Mouse (Mus musculus) heart, embryonic 14.5 days (tissue): ENCODE results near the gene Gas8. TPM values are rescaled to one million over a fixed set of nuclear protein-coding genes. Genes with fewer than 3 reads are reported as not detected.
"Not testable (repeated sequence)": the region's sequence is repeated elsewhere in the genome, so short reads cannot be mapped to it uniquely, and the experiment has no call there.

Experiments used
- ATAC-seq: fragments of 200-750 bp; cut with Nextera tagmentation; 2 replicates; pipeline ENCODE4 v1.8.0; 2017; ENCODE audit warnings: low read depth, moderate TSS enrichment; ENCODE audit not compliant: insufficient number of reproducible peaks, insufficient read depth, low FRiP score
- H3K27ac ChIP-seq, 2 experiments: fragments of 200-500 bp in 1 of 2; fragments of 300-500 bp in 1 of 2; sonication (generic) in 1 of 2; replicated peaks in 1 of 2; 2 replicates each; pipeline ENCODE4 v1.5.1; 2012 to 2014; ENCODE audit warnings: low read depth in 2 of 2, low read length in 2 of 2, control low read depth in 1 of 2, mild to moderate bottlenecking in 1 of 2, mixed read lengths in 1 of 2; ENCODE audit not compliant: control insufficient read depth in 1 of 2, insufficient read depth in 1 of 2
- H3K27me3 ChIP-seq: fragments of 300-500 bp; sonication (generic); 2 replicates; pipeline ENCODE4 v1.6.1; 2014; ENCODE audit warnings: mild to moderate bottlenecking, low read length, control low read depth; ENCODE audit not compliant: control insufficient read depth, insufficient read depth
- H3K36me3 ChIP-seq: fragments of 300-500 bp; sonication (generic); 2 replicates; pipeline ENCODE4 v1.6.1; 2014; ENCODE audit warnings: mild to moderate bottlenecking, control low read depth, low read length, mixed read lengths; ENCODE audit not compliant: control insufficient read depth, insufficient read depth
- H3K4me1 ChIP-seq, 2 experiments: fragments of 200-500 bp in 1 of 2; fragments of 300-500 bp in 1 of 2; sonication (generic) in 1 of 2; 2 replicates each; pipeline ENCODE4 v1.6.1; 2012 to 2014; ENCODE audit warnings: low read length in 2 of 2, control low read depth in 1 of 2, mixed read lengths in 1 of 2; ENCODE audit not compliant: control insufficient read depth in 2 of 2, insufficient read depth in 2 of 2
- H3K4me2 ChIP-seq: fragments of 300-500 bp; sonication (generic); 2 replicates; pipeline ENCODE4 v1.6.1; 2014; ENCODE audit warnings: mild to moderate bottlenecking, low read length
- H3K4me3 ChIP-seq, 2 experiments: fragments of 200-500 bp in 1 of 2; fragments of 300-500 bp in 1 of 2; sonication (generic) in 1 of 2; 2 replicates each; pipeline ENCODE4 v1.5.1; 2012 to 2014; ENCODE audit warnings: low read length in 2 of 2, mild to moderate bottlenecking in 2 of 2, control low read depth in 1 of 2, low read depth in 1 of 2, moderate library complexity in 1 of 2; ENCODE audit not compliant: control insufficient read depth in 1 of 2, insufficient read depth in 1 of 2
- H3K9ac ChIP-seq: fragments of 300-500 bp; sonication (generic); 2 replicates; pipeline ENCODE4 v1.6.1; 2014; ENCODE audit warnings: mild to moderate bottlenecking, low read length
- H3K9me3 ChIP-seq: fragments of 300-500 bp; sonication (generic); 2 replicates; pipeline ENCODE4 v1.6.1; 2016; ENCODE audit warnings: low read length, control low read depth; ENCODE audit not compliant: control insufficient read depth
- WGBS: fragments of 180-500 bp; shearing (Covaris S2); extraction: QIAGEN DNeasy Blood & Tissue Kit; methylation state at CpG from one replicate; pipeline ENCODE4 v1.1.7; 2014; 5-methylcytosine and 5-hydroxymethylcytosine counted together
- polyA plus RNA-seq: library from polyadenylated mRNA; unstranded; fragments of >200 nt; fragmentation: Nextera tagmentation; extraction: Ambion mirVana; gene quantifications from 2 replicates; pipeline ENCODE4 v1.2.1, GENCODE M21; 2014

The Gas8 gene
- 13.6 and 13.9 TPM in 2 replicates for polyA plus RNA-seq

DNA sequence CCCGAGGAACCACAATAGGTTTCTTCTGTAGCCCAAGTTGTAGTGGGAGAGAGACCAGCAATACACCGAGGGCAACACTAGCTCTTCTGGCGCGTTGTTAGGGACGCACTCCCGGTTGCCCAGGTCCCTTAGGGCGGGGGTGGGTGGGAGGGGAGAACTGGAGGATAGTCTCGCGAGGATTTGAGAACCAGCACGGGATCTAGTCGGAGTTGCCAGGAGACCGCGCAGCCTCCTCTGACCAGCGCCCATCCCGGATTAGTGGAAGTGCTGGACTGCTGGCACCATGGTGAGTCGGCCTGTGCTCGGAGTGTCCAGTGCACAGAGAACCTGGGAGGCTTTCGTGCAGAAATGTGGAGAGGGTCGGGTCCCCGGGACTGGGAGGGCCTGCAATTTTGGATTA lies at the start of gene Gas8:
Gas8 (plus strand) TSS at position 168 of the 400 bp plus-strand sequence.
- no peaks in the 10 kb centered on the region for H3K9me3 ChIP-seq
- H3K4me1 ChIP-seq = peaks cover 15 to 23% of the 10 kb centered on the region in 2 experiments
- under 1% methylated on average over 20 of the region's 20 CpGs for WGBS
- no peak within 1 kb of the TSS for H3K27ac ChIP-seq
- peaks cover 25% of the 10 kb centered on the region for H3K36me3 ChIP-seq
- H3K4me3 ChIP-seq = peak within 1 kb of the TSS; percentile 67 to 70
- peaks cover 28% of the 10 kb centered on the region for H3K27me3 ChIP-seq
- ATAC-seq = peak; percentile 93
- peak within 1 kb of the TSS; percentile 82 for H3K9ac ChIP-seq
- peak within 1 kb of the TSS; percentile 91 for H3K4me2 ChIP-seq

DNA sequence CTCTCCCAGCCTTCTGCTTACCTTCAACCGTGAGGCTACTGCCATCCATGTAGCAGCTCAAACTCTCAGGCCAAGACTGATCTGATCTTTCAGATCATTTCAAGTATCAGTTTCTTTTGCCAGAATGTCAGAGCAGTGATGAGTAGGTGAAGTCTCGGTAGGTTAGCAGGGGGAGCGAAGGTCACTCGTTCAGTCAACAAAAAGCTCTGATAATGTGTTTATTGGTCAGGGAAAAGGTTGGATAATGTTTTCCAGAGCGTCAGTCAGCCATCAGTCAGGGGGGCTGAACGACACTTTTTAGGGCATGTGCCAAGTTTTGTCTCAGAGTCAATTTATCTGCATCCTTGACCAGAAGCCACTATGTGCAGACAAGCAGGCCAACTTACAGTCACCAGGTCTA lies 45.6 kb upstream of the Gas8 start:
- not testable (repeated sequence) for H3K27ac ChIP-seq, H3K9me3 ChIP-seq, H3K36me3 ChIP-seq, H3K9ac ChIP-seq, H3K4me2 ChIP-seq, ATAC-seq, H3K27me3 ChIP-seq, H3K4me1 ChIP-seq, H3K4me3 ChIP-seq
- WGBS = 57% methylated on average over 6 of the region's 6 CpGs

DNA sequence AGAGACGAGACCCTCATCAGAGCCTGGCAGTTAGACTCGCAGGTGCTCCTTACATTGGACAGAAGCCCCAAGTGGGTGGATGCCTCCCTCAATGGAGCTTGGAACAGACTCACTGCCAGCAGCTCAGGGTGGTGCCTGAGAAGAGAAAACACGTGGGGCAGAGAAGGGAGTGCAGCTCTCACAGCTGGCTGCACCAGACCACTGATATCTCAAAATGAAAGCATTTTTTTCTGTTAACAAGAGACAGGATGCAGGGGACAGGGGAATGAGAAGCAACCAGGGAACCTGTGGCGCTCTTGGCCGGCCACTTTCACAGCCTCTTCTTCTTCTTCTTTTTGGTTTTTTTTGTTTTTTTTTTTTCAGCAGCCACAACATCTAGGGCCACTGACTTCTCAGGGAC lies 44.1 kb upstream of the Gas8 start:
- peaks cover 9 to 15% of the 10 kb centered on the region in 2 experiments for H3K4me1 ChIP-seq
- ATAC-seq, H3K9me3 ChIP-seq, H3K4me2 ChIP-seq, H3K27me3 ChIP-seq, H3K9ac ChIP-seq, H3K27ac ChIP-seq, H3K36me3 ChIP-seq, H3K4me3 ChIP-seq: not testable (repeated sequence)
- WGBS = 37% methylated on average over 5 of the region's 5 CpGs

DNA sequence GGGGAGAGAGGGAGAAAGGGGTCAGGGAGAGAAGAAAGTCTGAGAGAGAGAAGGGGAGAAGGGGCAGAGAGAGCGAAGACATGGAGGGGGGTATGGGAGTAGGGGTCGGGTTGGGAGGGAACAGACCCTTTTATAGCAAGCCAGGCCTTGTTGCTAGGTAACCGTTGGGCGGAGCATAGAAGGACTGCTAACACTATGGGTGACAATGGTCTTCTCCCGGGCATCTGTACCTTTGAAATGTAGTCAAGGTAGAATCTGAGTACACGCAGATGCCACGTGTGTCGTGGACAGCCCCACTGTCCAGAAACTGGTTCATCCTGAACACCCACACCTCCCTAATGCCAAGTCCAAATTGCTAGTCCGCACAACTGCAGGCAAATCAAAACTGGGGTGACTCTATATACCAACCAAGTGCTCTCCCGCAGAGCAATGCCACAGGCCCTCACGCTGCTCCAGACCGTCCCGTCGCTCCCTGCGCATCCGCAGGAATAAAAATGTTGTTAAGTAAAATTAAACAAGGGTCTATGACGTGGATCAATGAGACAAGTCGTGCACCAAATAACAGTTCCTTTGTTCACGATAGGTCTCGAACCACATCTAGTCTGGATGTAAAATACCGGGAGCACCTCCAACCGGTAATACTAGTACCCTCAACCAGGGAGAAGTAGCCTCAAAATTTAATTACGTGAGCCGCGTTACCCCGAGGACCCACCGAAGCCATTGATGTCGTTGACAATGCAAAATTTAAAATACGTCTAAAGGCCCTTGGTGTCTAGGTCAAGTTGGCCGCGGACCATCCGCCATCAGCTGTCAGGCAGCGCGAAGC lies 41.5 kb upstream of the Gas8 start:
- 7% methylated on average over 34 of the region's 34 CpGs for WGBS
- Histone ChIP-seq H3K9me3 (no peaks in the 10 kb centered on the region), H3K36me3 (peaks cover 23% of the 10 kb centered on the region), H3K9ac (peak overlapping the region; percentile 81), H3K27ac (peak overlapping the region; percentile 95; a peak in 3 of 4 replicates), H3K4me3 (peak overlapping the region; percentile 79 to 90), H3K27me3 (no peaks in the 10 kb centered on the region), H3K4me2 (peak overlapping the region; percentile 96), H3K4me1 (peaks cover 9 to 15% of the 10 kb centered on the region in 2 experiments)
- peak; percentile 20; the same call in 1 of the 2 replicates for ATAC-seq

DNA sequence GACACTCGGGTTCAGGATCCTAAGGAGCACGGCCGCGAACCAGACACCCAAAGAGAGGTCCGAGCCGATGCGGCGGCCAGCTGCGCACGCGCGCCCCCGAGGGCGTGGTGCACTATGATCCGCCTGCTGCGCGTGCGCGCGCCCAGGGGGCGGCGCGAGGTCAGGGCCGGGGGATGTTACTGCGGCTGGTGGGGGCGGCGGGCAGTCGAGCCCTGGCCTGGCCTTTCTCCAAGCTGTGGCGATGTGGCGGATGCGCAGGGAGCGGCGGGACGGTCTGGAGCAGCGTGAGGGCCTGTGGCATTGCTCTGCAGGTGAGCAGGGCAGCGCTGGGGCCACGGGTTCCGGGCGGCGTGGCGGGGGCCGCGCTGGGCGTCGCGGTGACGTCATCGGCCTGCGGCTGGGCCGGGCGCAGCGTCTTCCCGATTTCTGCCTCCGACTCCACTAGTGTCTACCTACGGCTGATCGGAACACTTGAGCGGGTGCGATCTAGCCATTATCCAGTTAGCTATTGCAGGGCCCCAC lies 40.8 kb upstream of the Gas8 start, which contains the start of gene Afg3l1:
Afg3l1 (plus strand) TSS at position 167 of the 522 bp plus-strand sequence.
- H3K9me3 ChIP-seq = no peaks in the 10 kb centered on the region
- H3K9ac ChIP-seq = peak within 1 kb of the TSS; percentile 81
- peak within 1 kb of the TSS; percentile 96 for H3K4me2 ChIP-seq
- ATAC-seq = peak; percentile 95
- no peaks in the 10 kb centered on the region for H3K27me3 ChIP-seq
- peak within 1 kb of the TSS; percentile 95 for H3K27ac ChIP-seq
- peaks cover 9 to 15% of the 10 kb centered on the region in 2 experiments for H3K4me1 ChIP-seq
- peaks cover 29% of the 10 kb centered on the region for H3K36me3 ChIP-seq
- H3K4me3 ChIP-seq = peak within 1 kb of the TSS; percentile 79 to 90
- under 1% methylated on average over 58 of the region's 58 CpGs for WGBS

DNA sequence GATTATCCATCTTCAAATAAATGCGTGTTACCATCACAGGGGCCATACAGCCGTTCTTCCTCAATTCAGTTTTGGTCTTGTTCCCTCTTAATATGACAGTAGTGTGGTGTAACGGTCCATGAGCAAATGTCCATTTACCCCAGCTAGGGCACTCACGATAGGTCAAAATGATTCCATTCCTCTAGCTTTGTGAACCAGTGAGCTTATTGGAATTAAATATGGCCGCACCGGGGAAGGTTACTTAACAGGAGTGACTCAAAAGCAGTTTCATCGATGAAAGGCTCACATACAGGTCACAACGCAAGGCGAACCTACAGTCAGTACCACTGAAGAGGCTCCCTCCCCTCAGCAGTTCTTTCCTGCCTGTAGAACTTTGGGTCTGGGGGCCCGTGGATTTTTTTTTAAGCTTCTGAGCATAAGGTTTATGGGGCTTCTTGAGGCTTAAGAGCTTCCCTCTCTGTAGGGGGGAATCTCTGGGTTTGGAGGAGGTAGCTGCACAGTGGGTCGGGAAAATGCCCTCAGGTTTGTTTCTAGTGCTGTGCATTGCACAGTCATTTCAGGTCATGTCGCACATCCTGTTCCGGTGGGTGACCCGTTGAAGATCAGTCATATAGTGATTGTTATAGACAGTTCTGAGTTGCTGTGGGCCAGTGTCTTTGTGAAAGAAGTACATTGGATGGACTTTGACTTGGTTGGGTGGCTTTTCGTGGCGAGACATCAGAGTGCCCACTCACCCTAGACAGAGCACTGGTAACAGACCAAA lies 40.0 kb upstream of the Gas8 start:
- 37% methylated on average over 16 of the region's 16 CpGs for WGBS
- Histone ChIP-seq H3K4me2 (peak overlapping the region; percentile 96), H3K9me3 (no peaks in the 10 kb centered on the region), H3K27ac (peak overlapping the region in 1 of 2 experiments; percentile 95; a peak in 2 of 4 replicates), H3K4me1 (peaks cover 9 to 15% of the 10 kb centered on the region in 2 experiments), H3K36me3 (peaks cover 38% of the 10 kb centered on the region), H3K9ac (peak overlapping the region; percentile 81), H3K27me3 (no peaks in the 10 kb centered on the region), H3K4me3 (peak overlapping the region; percentile 79 to 90)
- no peak for ATAC-seq

DNA sequence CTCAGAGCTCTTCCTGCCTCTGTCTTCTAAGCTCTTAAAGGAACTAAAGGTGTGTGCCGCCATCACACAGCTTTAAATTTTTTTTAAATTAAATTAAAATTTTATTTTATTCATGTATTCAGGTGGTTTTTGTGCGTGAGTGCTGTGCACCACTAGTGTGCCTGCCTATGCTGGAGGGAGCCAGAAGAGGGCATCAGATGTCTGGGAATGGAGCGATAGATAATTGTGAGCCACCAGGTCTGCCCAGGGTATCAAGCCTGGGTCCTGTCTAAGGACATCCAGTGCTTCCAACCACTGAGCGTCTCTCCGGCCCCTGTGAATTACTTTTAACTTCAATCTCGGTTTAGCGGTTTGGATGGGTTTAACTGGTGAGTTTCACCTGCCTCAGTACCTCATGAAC lies 36.0 kb upstream of the Gas8 start:
- Histone ChIP-seq H3K9ac (no peak overlapping the region), H3K9me3 (no peaks in the 10 kb centered on the region), H3K4me2 (no peak overlapping the region), H3K27me3 (no peaks in the 10 kb centered on the region), H3K36me3 (peaks cover 78% of the 10 kb centered on the region), H3K4me1 (peaks cover 5 to 11% of the 10 kb centered on the region in 2 experiments), H3K4me3 (no peak overlapping the region), H3K27ac (no peak overlapping the region)
- ATAC-seq = no peak
- 87% methylated on average over 7 of the region's 7 CpGs for WGBS
